Comparison of ENCODE assay signal across 17 mouse cellular contexts in the genomic region with DNA sequence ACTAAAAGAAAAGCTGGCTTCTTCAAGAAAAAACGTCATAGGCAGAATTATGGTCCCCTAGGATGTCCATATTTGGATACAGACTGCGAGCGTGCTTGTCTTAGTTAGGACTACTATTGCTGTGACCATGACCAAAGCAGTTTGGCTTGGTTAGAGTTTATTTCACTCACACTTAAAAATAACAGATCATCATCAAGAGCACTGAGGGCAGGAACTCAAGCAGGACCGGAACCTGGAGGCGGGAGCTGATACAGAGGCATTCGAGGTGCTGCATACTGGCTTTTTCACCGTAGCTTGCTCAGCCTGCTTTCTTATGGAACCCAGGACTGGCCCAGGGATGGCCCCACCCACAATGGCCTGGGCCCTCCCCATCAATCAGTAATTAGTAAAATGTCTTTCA.
"Had no signal": no experiment of that assay in that cellular context is flagged by ENCODE, and none has a peak within 500 bp of the region (broad histone marks: within the 10 kb centered on the region; RNA-seq: fewer than 3 reads in every experiment).

No protein-coding gene starts in this region.

- H3K4me3 ChIP-seq: liver, embryonic 15.5 days; midbrain, embryonic 10.5 days; midbrain, embryonic 12.5 days; myocyte; neural tube, embryonic 13.5 days; neural tube, embryonic 15.5 days had no signal

- H3K4me1 ChIP-seq: midbrain, embryonic 10.5 days; midbrain, embryonic 12.5 days had no signal

- H3K9ac ChIP-seq: liver, embryonic 15.5 days; lung, embryonic 14.5 days; midbrain, embryonic 12.5 days; neural tube, embryonic 13.5 days; neural tube, embryonic 15.5 days had no signal

- H3K27ac ChIP-seq: midbrain, embryonic 10.5 days; midbrain, embryonic 12.5 days; neural tube, embryonic 13.5 days; neural tube, embryonic 15.5 days had no signal

- H3K9me3 ChIP-seq: neural tube, embryonic 13.5 days; neural tube, embryonic 15.5 days had no signal

- DNase-seq: lung, adult 18-20 months; lung, embryonic 14.5 days; lung, postnatal 10 days; lung, postnatal 4 days; midbrain, embryonic 14.5 days; right cerebral cortex, postnatal 25 days; right cerebral cortex, postnatal 4 days; spleen, adult 18-20 months; thymus, adult 18-20 months; thymus, postnatal 25 days; thymus, postnatal 4 days had no signal

- H3K27me3 ChIP-seq: liver, embryonic 15.5 days; midbrain, embryonic 12.5 days; neural tube, embryonic 13.5 days; neural tube, embryonic 15.5 days had no signal
